Mouse (Mus musculus) liver, adult 10 weeks (tissue): ENCODE data around the gene Dennd2a. TPM values are rescaled to one million over a fixed set of nuclear protein-coding genes. Genes with fewer than 3 reads are reported as not detected.

Experiments
- polyA plus RNA-seq: library from polyadenylated mRNA; stranded (reverse); fragments of 350-450 nt; fragmentation: Illumina TruSeq; extraction: RNeasy Lipid Tissue Mini Kit (QIAGEN cat#74804); gene quantifications from one replicate; pipeline ENCODE4 v1.2.3, GENCODE M21; 2014; ENCODE audit warnings: low read depth, low replicate concordance

Gene Dennd2a
- 0.64 TPM for polyA plus RNA-seq

DNA sequence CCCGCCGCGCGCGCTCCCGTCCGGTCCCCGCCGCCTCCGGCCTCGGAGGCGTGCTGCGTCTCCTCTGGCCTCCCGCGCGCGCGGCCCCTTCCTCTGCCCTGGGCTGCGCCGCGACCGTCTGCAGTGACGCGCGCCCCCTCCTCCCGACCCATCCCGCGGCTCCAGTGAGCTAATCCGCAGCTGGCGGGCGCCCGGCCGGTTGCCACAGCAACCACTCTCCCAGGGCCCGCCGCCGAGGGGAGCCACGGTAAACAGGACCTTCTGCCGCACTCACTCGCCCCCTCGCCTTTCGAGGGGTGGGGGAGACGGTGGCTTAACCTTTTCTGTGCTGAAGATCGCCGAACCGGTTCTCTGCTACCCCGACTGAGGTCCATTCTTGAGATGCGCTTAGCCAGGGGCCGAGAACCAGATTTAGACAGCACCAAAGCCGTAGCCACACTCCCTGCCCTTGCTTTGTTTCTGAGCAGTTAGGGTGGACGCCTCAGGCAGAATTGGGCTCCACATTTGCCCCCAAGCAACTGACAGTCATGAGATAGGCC is at the start of gene Dennd2a:
Dennd2a (minus strand) TSS at position 145 of the 539 bp plus-strand sequence.

DNA sequence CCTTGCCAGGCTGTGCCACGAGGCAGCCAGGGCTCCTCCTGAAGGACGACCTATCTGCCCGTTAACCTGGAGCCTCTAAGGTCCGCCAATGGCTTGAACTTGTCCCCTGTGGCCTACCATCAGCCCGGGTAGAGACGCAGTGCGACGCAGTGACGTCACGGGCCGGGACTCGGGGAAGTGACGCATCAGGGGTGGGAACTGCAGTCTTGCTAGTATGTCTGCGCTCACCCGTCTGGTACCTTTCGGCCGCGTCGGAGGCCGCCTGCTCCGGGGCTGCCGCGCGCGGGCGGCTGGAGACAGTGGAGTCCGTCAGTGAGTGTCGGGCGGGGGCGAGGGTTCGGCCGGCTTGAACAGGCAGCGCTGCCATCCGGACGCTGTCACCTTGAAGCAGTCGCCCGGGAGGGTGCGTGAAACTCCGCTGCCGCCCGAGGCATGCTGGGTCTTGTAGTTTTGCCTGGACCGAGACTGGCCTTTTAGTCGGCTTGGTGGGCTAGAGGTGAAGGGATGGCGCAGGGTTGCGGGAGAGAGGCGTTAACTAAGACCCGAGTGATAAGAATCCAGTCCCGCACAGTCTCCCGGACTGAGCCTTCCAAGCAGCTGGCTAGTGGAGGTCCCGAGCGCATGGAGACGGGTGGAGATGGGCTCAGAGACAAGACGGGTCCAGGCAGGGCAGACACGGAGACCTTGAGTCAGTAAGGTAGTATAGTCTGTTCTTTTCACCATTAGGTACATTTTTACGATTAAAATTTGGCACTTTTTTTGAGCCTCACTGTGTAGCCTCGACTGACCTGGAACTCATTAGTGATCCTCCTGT is 34.9 kb upstream of the Dennd2a start, which contains the start of gene Ndufb2:
Ndufb2 (plus strand) TSS at position 174 of the 814 bp plus-strand sequence.

DNA sequence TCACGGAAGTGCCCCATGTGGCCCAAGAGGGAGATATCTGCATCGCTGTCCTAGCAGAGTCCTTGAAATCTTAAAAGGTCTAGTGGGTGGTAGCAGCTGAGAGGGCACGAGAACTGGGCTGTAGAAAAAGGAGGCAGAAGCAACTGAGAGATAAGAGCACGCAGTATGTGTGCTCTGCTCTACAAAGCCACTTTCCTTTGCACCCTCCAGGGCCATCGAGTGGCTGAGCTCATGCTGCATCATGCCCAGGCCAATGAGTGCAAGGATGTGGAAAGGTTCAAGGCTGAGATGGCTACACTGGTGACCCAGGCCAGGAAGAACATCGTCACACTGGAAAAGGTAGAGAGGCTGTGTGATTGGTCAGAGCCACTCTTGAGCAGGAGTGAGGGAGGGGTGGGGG is 27.9 kb upstream of the Dennd2a start, which contains the start of gene Gm42420:
Gm42420 (plus strand) TSS at position 237 of the 400 bp plus-strand sequence.

DNA sequence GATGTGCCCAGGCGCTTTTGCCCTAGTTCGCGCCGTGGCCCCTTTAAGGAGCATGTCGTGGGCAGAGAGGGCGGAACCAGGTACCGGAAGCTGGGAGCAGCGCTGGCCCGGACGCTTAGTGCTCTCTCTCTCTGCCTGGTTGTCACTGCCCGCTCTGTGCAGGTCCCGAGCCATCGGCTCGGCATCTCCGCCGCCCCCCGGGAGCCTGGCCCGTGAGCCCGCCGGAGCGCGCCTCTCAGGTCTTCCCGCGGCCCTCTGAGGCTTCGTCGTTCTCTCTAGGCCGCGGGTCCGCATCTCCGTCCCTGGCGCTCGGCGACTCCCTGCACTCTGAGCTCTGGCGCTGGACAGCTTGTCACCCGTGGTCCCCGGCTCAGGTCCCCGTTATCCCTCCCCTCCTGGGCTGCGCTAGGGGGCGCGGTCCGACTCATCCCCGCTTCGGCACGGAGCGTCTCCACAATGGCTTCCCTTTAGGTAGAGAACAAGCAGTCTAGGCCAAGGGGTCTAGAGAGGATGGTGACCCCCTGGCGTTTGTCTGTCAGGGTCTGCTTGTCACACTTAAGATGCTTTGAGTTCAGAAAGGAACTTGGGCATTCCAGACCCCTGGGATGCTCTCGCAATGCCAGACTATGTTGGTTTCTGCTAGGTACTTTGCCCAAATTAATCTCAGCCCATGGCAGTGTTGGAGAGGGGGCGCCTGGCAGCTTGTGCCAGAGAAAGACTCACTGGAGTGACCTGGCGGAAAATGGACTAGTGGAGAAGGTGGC is 16.3 kb upstream of the Dennd2a start, which contains the start of gene Adck2:
Adck2 (plus strand) TSS at position 83 of the 764 bp plus-strand sequence.

DNA sequence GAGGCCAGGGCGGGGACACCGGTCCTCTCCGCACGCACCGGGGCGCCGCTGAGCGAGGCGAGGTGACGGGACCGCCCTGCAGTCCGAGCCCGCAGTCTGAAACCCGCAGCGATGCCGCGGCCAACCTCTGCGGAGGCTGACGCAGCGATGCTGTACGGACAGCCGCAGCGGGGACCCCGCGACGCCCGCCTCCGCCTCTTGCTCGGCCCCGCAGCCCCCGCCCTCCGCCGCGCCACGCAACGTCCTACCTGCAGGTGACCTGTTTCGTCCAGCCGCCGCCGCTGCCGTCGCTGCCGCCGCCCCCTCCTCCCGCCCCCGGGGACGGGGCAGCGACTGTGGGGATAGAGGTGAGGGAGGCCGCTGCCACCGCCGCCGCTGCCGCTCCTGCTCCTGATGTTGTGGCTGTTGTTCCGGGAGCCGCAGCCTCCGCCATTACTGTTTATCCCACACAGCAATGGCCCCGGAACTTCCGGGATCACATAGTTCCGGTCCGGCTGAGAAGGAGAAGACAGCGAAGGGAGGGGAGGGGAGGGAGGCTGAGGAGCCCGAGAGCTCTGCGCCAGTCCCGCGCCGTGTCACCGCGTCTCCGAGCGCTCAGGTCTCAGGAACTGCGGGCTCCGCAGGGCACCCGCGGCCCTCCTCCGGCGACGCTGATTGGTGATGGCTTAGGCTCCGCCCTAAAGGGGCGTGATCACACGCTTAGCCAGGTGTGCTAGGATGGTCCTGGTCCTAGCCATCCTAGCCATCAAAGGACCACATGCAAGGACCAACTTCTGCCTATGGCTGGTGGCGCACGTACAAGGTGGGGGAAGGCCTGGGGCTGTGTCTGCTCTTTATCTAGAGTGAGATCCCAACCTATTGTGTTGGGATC is 137.6 kb downstream of the Dennd2a start, which contains the start of gene Mkrn1:
Mkrn1 (minus strand) TSS at position 612 of the 871 bp plus-strand sequence.

Other genes starting within 250 kb of the Dennd2a start
- gene Slc37a3, start 180.2 kb downstream of the Dennd2a start, polyA plus RNA-seq, result 15.3 TPM
- not detected for gene Rab19, start 176.7 kb downstream of the Dennd2a start, polyA plus RNA-seq
- 20.1 TPM for gene Mkrn1, start 137.4 kb downstream of the Dennd2a start, polyA plus RNA-seq
- gene Adck2, start 16.0 kb upstream of the Dennd2a start, polyA plus RNA-seq, result 5.3 TPM
- not detected for gene Gm42420, start 27.9 kb upstream of the Dennd2a start, polyA plus RNA-seq
- 91.9 TPM for gene Ndufb2, start 34.7 kb upstream of the Dennd2a start, polyA plus RNA-seq
- 12.0 TPM for gene Braf, start 167.6 kb upstream of the Dennd2a start, polyA plus RNA-seq